In genomic region chr6:124900056-124900800, GRCm38 (mm10) we compare ENCODE assay signal across 14 mouse cellular contexts. TPM values are rescaled to one million over a fixed set of nuclear protein-coding genes. Genes with fewer than 3 reads are reported as not detected.
DNase-seq lines count a peak whose midpoint lies in the region; TF ChIP-seq lines count a peak whose summit lies in the region.
"Had no signal": no experiment of that assay in that cellular context is flagged by ENCODE, and none has a peak within 500 bp of the region (broad histone marks: within the 10 kb centered on the region; RNA-seq: fewer than 3 reads in every experiment).

No protein-coding gene starts in this region.

- TF ChIP-seq CTCF in MEL (IDR thresholded peaks at IDR 0.05 in 2 of 3, conservative IDR thresholded peaks at IDR 0.05 in 1 of 3; ENCODE audit: control insufficient read depth in 1 of 3, insufficient read depth in 1 of 3, low read depth in 2 of 3, low read length in 3 of 3, poor library complexity in 1 of 3, severe bottlenecking in 1 of 3): no peak

- H3K27ac ChIP-seq in MEL (ENCODE audit: control insufficient read depth, low read depth, low read length): no peak overlapping the region
- H3K27ac ChIP-seq: embryonic facial prominence, embryonic 10.5 days; gastrocnemius, adult 2 months; intestine, embryonic 15.5 days; liver, embryonic 14.5 days had no signal

- DNase-seq in cerebellum, postnatal 10 days: peak; percentile 42 to 46
- no peak for DNase-seq in cerebellum, adult 11-12 months
- DNase-seq in A20 (ENCODE audit: low read depth, low spot score) (peak; percentile 82), MEL (ENCODE audit: low read depth, low spot score) (no peak)
- peak; percentile 76 for DNase-seq in naive thymus-derived CD4-positive, alpha-beta T cell, adult 2 months (ENCODE audit: low read depth)
- no peak for DNase-seq in right cerebral cortex, postnatal 4 days
- DNase-seq in left cerebral cortex, postnatal 4 days: no peak
- no peak for DNase-seq in frontal cortex, postnatal 25 days (ENCODE audit: low spot score in 2 of 2)

- H3K4me3 ChIP-seq in MEL (ENCODE audit: control insufficient read depth in 1 of 2, insufficient read depth in 1 of 2, low read depth in 2 of 2, low read length in 2 of 2): no peak overlapping the region
- H3K4me3 ChIP-seq: embryonic facial prominence, embryonic 10.5 days; gastrocnemius, adult 2 months; intestine, embryonic 15.5 days had no signal

- no peak for TF ChIP-seq EP300 in MEL (IDR thresholded peaks at IDR 0.05; ENCODE audit: low read depth in 1 of 2, low read length in 2 of 2)

- H3K4me1 ChIP-seq in MEL (ENCODE audit: control insufficient read depth in 1 of 2, insufficient read depth in 2 of 2, low read length in 2 of 2): peaks cover 0 to 5% of the 10 kb centered on the region in 2 experiments; a peak in 3 of 4 replicates

- H3K9ac ChIP-seq in MEL (ENCODE audit: control insufficient read depth, low read depth, low read length, poor library complexity, severe bottlenecking): no peak overlapping the region
- H3K9ac ChIP-seq: intestine, embryonic 15.5 days; liver, embryonic 14.5 days had no signal

- TF ChIP-seq RAD21 in MEL (IDR thresholded peaks at IDR 0.05; ENCODE audit: low read depth, low read length): no peak

- H3K36me3 ChIP-seq in MEL (ENCODE audit: control insufficient read depth in 1 of 2, insufficient read depth in 2 of 2, low read length in 2 of 2): no peaks in the 10 kb centered on the region; a peak in 1 of 4 replicates
- H3K36me3 ChIP-seq: embryonic facial prominence, embryonic 10.5 days; intestine, embryonic 15.5 days had no signal

- peaks cover 2% of the 10 kb centered on the region; the same call in 1 of the 2 replicates for H3K79me2 ChIP-seq in MEL (ENCODE audit: control insufficient read depth, insufficient read depth, low read length, poor library complexity)

- intact Hi-C loops in left cerebral cortex, postnatal 4 days (cut with DNase I): loop anchor here (5.0 kb wide), 1 partner anchor 38 kb away; the partner anchor contains the start of gene Gpr162

- H3K27me3 ChIP-seq in MEL (ENCODE audit: control insufficient read depth in 1 of 2, insufficient read depth in 2 of 2, low read length in 2 of 2): no peaks in the 10 kb centered on the region; a peak in 1 of 4 replicates
- H3K27me3 ChIP-seq: intestine, embryonic 15.5 days had no signal

- H3K9me3 ChIP-seq in MEL (replicated peaks; ENCODE audit: insufficient read depth, low read length): no peaks in the 10 kb centered on the region
- H3K9me3 ChIP-seq: embryonic facial prominence, embryonic 10.5 days; intestine, embryonic 15.5 days had no signal

- no peak for TF ChIP-seq POLR2A in MEL (IDR thresholded peaks at IDR 0.05; ENCODE audit: control insufficient read depth in 1 of 2, insufficient read depth in 1 of 2, low read depth in 1 of 2, low read length in 2 of 2, poor library complexity in 1 of 2)

TF ChIP-seq in MEL, 35 proteins besides CTCF, POLR2A, EP300 and RAD21:
- TF ChIP-seq ZMIZ1 (IDR thresholded peaks at IDR 0.05; ENCODE audit: low read depth, low read length): no peak
- TF ChIP-seq TCF12 (IDR thresholded peaks at IDR 0.05; ENCODE audit: low read depth, low read length): no peak
- TF ChIP-seq MEF2A (IDR thresholded peaks at IDR 0.05; ENCODE audit: extremely low read depth, insufficient replicate concordance, low read depth, low read length, poor library complexity, severe bottlenecking): no peak
- no peak for TF ChIP-seq USF2 (IDR thresholded peaks at IDR 0.05; ENCODE audit: borderline replicate concordance in 1 of 2, insufficient read depth in 1 of 2, low read depth in 1 of 2, low read length in 2 of 2)
- peak; percentile 54; the same call in 1 of the 2 replicates for TF ChIP-seq ZNF384 (IDR thresholded peaks at IDR 0.05; ENCODE audit: low read depth, low read length)
- no peak for TF ChIP-seq SIN3A (IDR thresholded peaks at IDR 0.05; ENCODE audit: low read length)
- TF ChIP-seq E2F4 (IDR thresholded peaks at IDR 0.05; ENCODE audit: borderline replicate concordance, low read depth, low read length): no peak

RNA-seq across cellular contexts. Expression of gene Lag3, which starts 11.3 kb away (rescaled TPM):
- total RNA-seq in MEL (2012; rRNA removed): 0.16 and 0.35 TPM in 2 replicates
- 1 to 10 TPM in 1 of 2 experiments, not detected in 1; 1.3 TPM for polyA plus RNA-seq in MEL (2012; ENCODE audit: insufficient read depth in 1 of 2, insufficient read length in 2 of 2, low read depth in 1 of 2, low replicate concordance in 2 of 2, missing spikeins in 1 of 2)
- 1 to 10 TPM; 1.7 to 2.3 TPM for total RNA-seq in left cerebral cortex, postnatal 4 days (2021)

RNA-seq across cellular contexts. Expression of gene Cd4, which starts 12.2 kb away (rescaled TPM):
- total RNA-seq in MEL (2012; rRNA removed): not detected in 2 replicates
- not detected for polyA plus RNA-seq in MEL (2012; ENCODE audit: insufficient read depth in 1 of 2, insufficient read length in 2 of 2, low read depth in 1 of 2, low replicate concordance in 2 of 2, missing spikeins in 1 of 2)
- 1 to 10 TPM in 1 of 2 experiments, under 1 TPM in 1; 0.52 to 1.2 TPM for total RNA-seq in left cerebral cortex, postnatal 4 days (2021)
- total RNA-seq: gastrocnemius, adult 2 months had no signal
- polyA plus RNA-seq: embryonic facial prominence, embryonic 10.5 days; forebrain, embryonic 11.5 days had no signal

RNA-seq across cellular contexts. Expression of gene Ptms, which starts 19.7 kb away (rescaled TPM):
- total RNA-seq in MEL (2012; rRNA removed): 19.8 and 31.8 TPM in 2 replicates
- 100 to 1,000 TPM in 1 of 2 experiments, not detected in 1; 177 TPM for polyA plus RNA-seq in MEL (2012; ENCODE audit: insufficient read depth in 1 of 2, insufficient read length in 2 of 2, low read depth in 1 of 2, low replicate concordance in 2 of 2, missing spikeins in 1 of 2)
- 1,000 to 10,000 TPM; 1,603 to 1,633 TPM for total RNA-seq in left cerebral cortex, postnatal 4 days (2021)

RNA-seq across cellular contexts. Expression of gene Mlf2, which starts 31.0 kb away (rescaled TPM):
- 133 and 154 TPM in 2 replicates for total RNA-seq in MEL (2012; rRNA removed)
- polyA plus RNA-seq in MEL (2012; ENCODE audit: insufficient read depth in 1 of 2, insufficient read length in 2 of 2, low read depth in 1 of 2, low replicate concordance in 2 of 2, missing spikeins in 1 of 2): 100 to 1,000 TPM in 1 of 2 experiments, not detected in 1; 340 TPM
- 100 to 1,000 TPM; 467 to 469 TPM for total RNA-seq in left cerebral cortex, postnatal 4 days (2021)

RNA-seq across cellular contexts. Expression of gene Gpr162, which starts 36.4 kb away (rescaled TPM):
- total RNA-seq in MEL (2012; rRNA removed): 0.08 and 0.20 TPM in 2 replicates
- under 1 TPM in 1 of 2 experiments, not detected in 1; 0.84 TPM for polyA plus RNA-seq in MEL (2012; ENCODE audit: insufficient read depth in 1 of 2, insufficient read length in 2 of 2, low read depth in 1 of 2, low replicate concordance in 2 of 2, missing spikeins in 1 of 2)
- 100 to 1,000 TPM; 145 to 164 TPM for total RNA-seq in left cerebral cortex, postnatal 4 days (2021)
- total RNA-seq: gastrocnemius, adult 2 months; neutrophil, adult 5-6 weeks had no signal

Comparison
In these comparisons a context has a peak if more than half of its experiments do, and no peak if none do; other contexts are left out.
1. DNase-seq: peak in cerebellum, postnatal 10 days (2 of 2), A20 (single experiment) and naive thymus-derived CD4-positive, alpha-beta T cell, adult 2 months (single experiment); none in cerebellum, adult 11-12 months (single experiment), MEL (single experiment), right cerebral cortex, postnatal 4 days (single experiment), left cerebral cortex, postnatal 4 days (single experiment) and frontal cortex, postnatal 25 days (0 of 2).
2. RNA of gene Ptms, which starts 19.7 kb away (total RNA-seq): 1,603 to 1,633 TPM in left cerebral cortex, postnatal 4 days; 19.8 to 31.8 TPM in MEL; every median in the first group is over 10 times any median in the second.